Mouse (Mus musculus): ENCODE results near the gene Tial1. TPM values are rescaled to one million over a fixed set of nuclear protein-coding genes. Genes with fewer than 3 reads are reported as not detected.

Tial1 gene
- total and polyA plus RNA-seq, 2 experiments: 18.7 to 32.1 TPM

DNA sequence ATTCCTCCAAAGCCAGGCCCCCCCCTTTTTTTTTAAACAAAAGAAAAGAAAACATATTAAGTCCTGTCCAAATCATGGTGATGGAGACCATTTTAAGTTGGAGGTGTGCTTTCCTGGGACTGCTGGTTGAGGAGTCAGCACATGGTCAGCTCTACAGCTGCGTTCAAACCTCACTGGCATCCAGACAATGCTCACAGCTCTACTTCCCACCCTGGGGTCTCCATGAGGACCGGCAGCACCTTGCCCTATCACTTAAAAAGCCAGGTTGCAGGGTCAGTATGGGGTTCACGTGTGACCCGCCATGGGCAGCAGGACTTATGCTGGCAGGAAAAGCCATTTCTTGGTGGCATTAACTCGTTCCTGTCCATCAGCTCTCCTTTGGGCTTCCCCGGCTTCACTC lies 57.9 kb downstream of the Tial1 start:
- H3K4me3 ChIP-seq (ENCODE audit: insufficient read depth, low read depth, low read length): no peak overlapping the region
- H3K27ac ChIP-seq (replicated peaks; ENCODE audit: insufficient read depth, low read depth, low read length): no peak overlapping the region
- no peaks in the 10 kb centered on the region for H3K36me3 ChIP-seq (ENCODE audit: control insufficient read depth, insufficient read depth, low read length)
- 77% methylated on average over 6 of the region's 6 CpGs for WGBS
- DNase-seq (ENCODE audit: extremely low read depth, low read depth, low spot score): no peak
- TF ChIP-seq POLR2A (IDR thresholded peaks at IDR 0.05; ENCODE audit: extremely low read depth, insufficient read depth, low read length) (no peak), CTCF (IDR thresholded peaks at IDR 0.05; ENCODE audit: low read depth, low read length) (no peak)
- no peaks in the 10 kb centered on the region for H3K4me1 ChIP-seq (ENCODE audit: control insufficient read depth, insufficient read depth, low read length)
- no peak overlapping the region for H3K9ac ChIP-seq (ENCODE audit: low read depth, low read length)
- H3K79me2 ChIP-seq (ENCODE audit: control insufficient read depth, insufficient read depth, low read length): no peaks in the 10 kb centered on the region
- H3K27me3 ChIP-seq (ENCODE audit: control insufficient read depth, insufficient read depth, low read length): no peaks in the 10 kb centered on the region

DNA sequence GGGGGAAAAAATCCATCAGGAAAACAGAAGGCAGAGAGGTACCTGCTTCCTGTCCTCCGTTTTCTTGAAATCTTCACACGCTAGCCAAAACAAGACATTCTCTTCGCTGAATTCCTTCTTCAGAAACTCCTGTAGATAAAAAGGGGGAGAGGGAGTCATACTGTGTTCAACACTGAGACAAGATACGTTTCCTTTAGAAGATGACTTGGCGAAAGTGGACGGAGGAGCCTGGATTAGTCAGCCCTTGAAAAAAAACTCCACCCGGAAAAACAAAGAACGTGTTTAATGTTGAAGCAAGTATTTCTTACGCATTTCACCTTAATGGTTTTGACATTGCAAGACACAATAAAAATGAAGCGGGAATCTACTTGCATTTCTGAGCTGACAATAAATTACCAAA lies 58.4 kb downstream of the Tial1 start:
- no peaks in the 10 kb centered on the region for H3K36me3 ChIP-seq (ENCODE audit: control insufficient read depth, insufficient read depth, low read length)
- no peaks in the 10 kb centered on the region for H3K27me3 ChIP-seq (ENCODE audit: control insufficient read depth, insufficient read depth, low read length)
- no peaks in the 10 kb centered on the region for H3K79me2 ChIP-seq (ENCODE audit: control insufficient read depth, insufficient read depth, low read length)
- H3K4me1 ChIP-seq (ENCODE audit: control insufficient read depth, insufficient read depth, low read length): no peaks in the 10 kb centered on the region
- no peak for DNase-seq (ENCODE audit: extremely low read depth, low read depth, low spot score)
- 85% methylated on average over 10 of the region's 10 CpGs for WGBS
- TF ChIP-seq CTCF (IDR thresholded peaks at IDR 0.05; ENCODE audit: low read depth, low read length) (no peak), POLR2A (IDR thresholded peaks at IDR 0.05; ENCODE audit: extremely low read depth, insufficient read depth, low read length) (no peak)
- no peak overlapping the region for H3K27ac ChIP-seq (replicated peaks; ENCODE audit: insufficient read depth, low read depth, low read length)
- no peak overlapping the region for H3K4me3 ChIP-seq (ENCODE audit: insufficient read depth, low read depth, low read length)
- H3K9ac ChIP-seq (ENCODE audit: low read depth, low read length): no peak overlapping the region

DNA sequence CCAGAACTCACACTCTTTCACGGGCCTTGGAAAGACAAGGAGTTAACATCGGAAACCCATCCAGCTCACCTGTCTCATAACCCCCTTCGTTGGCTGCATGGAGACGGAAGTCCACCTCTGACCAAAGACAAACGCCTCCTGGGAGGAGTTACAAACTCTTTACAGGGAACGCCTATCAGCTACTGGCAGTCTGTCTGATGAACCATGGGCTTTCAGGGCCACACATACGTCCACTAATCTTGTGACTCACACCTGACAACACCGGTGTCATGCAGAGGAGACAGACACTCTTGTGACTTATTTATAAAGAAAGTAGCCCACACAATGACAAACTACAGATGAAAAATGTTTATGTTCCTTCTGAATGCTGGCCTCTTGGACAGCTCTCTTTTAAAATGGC lies 58.9 kb downstream of the Tial1 start:
- Histone ChIP-seq H3K27ac (replicated peaks; ENCODE audit: insufficient read depth, low read depth, low read length) (no peak overlapping the region), H3K27me3 (ENCODE audit: control insufficient read depth, insufficient read depth, low read length) (no peaks in the 10 kb centered on the region), H3K9ac (ENCODE audit: low read depth, low read length) (no peak overlapping the region), H3K36me3 (ENCODE audit: control insufficient read depth, insufficient read depth, low read length) (no peaks in the 10 kb centered on the region), H3K4me3 (ENCODE audit: insufficient read depth, low read depth, low read length) (no peak overlapping the region), H3K4me1 (ENCODE audit: control insufficient read depth, insufficient read depth, low read length) (no peaks in the 10 kb centered on the region), H3K79me2 (ENCODE audit: control insufficient read depth, insufficient read depth, low read length) (no peaks in the 10 kb centered on the region)
- no peak for DNase-seq (ENCODE audit: extremely low read depth, low read depth, low spot score)
- TF ChIP-seq CTCF (IDR thresholded peaks at IDR 0.05; ENCODE audit: low read depth, low read length) (no peak), POLR2A (IDR thresholded peaks at IDR 0.05; ENCODE audit: extremely low read depth, insufficient read depth, low read length) (no peak)
- WGBS: 91% methylated on average over 8 of the region's 8 CpGs

DNA sequence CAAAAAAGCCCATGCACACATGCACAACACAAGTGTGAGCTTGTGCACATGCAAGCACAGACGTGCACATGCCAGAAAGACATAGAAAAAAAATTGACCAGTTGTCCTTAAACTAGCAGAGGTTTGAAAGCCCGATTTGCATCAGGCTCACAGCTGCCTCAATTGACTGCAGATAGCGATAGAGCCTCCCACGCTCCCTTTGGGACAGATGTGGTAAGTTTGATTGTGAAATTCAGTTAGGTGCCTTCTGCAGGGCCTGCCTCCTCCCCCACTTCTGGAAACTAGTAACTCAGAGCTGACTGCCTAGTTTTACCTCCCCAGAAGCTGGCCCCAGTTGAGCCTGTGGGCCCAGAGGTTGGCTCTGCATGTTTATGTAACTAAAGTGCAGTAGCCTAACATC lies 62.9 kb downstream of the Tial1 start:
- no peak for DNase-seq (ENCODE audit: extremely low read depth, low read depth, low spot score)
- H3K9ac ChIP-seq (ENCODE audit: low read depth, low read length): no peak overlapping the region

DNA sequence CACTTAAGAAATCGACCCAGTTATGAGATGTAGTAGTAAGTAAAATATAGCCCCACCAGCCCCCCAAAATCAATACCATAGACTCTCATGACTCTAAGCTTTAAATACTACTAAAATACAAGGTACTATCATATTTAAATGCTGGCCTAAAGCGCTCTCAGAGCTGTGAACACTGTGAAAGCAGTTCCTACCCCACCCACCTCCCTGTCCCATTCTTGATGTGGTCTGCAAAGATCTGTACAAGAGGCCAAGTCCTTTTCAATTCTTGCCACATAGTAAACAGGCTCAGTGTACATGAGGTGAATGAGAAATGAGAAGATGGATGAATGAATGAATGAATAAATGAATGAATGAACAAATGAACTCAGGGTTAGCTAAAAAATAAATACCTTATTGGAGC lies 64.5 kb downstream of the Tial1 start:
- TF ChIP-seq POLR2A (IDR thresholded peaks at IDR 0.05; ENCODE audit: extremely low read depth, insufficient read depth, low read length) (no peak), CTCF (IDR thresholded peaks at IDR 0.05; ENCODE audit: low read depth, low read length) (no peak)
- DNase-seq (ENCODE audit: extremely low read depth, low read depth, low spot score): no peak
- H3K4me1 ChIP-seq (ENCODE audit: control insufficient read depth, insufficient read depth, low read length): no peaks in the 10 kb centered on the region; the same call in 1 of the 2 replicates
- no peak overlapping the region for H3K9ac ChIP-seq (ENCODE audit: low read depth, low read length)
- no peaks in the 10 kb centered on the region for H3K27me3 ChIP-seq (ENCODE audit: control insufficient read depth, insufficient read depth, low read length)
- H3K79me2 ChIP-seq (ENCODE audit: control insufficient read depth, insufficient read depth, low read length): no peaks in the 10 kb centered on the region
- no peak overlapping the region for H3K4me3 ChIP-seq (ENCODE audit: insufficient read depth, low read depth, low read length)
- no peak overlapping the region for H3K27ac ChIP-seq (replicated peaks; ENCODE audit: insufficient read depth, low read depth, low read length)
- no peaks in the 10 kb centered on the region for H3K36me3 ChIP-seq (ENCODE audit: control insufficient read depth, insufficient read depth, low read length)
- 63% methylated on average over 2 of the region's 2 CpGs for WGBS

More for the DNA sequence above, 62.9 kb downstream of the Tial1 start:
- WGBS: 22% methylated on average over 4 of the region's 4 CpGs
- H3K36me3 ChIP-seq (ENCODE audit: control insufficient read depth, insufficient read depth, low read length): no peaks in the 10 kb centered on the region
- no peak overlapping the region for H3K27ac ChIP-seq (replicated peaks; ENCODE audit: insufficient read depth, low read depth, low read length)
- no peaks in the 10 kb centered on the region for H3K4me1 ChIP-seq (ENCODE audit: control insufficient read depth, insufficient read depth, low read length)
- no peaks in the 10 kb centered on the region for H3K79me2 ChIP-seq (ENCODE audit: control insufficient read depth, insufficient read depth, low read length)
- TF ChIP-seq CTCF (IDR thresholded peaks at IDR 0.05; ENCODE audit: low read depth, low read length): no peak
- no peak for TF ChIP-seq POLR2A (IDR thresholded peaks at IDR 0.05; ENCODE audit: extremely low read depth, insufficient read depth, low read length)
- no peaks in the 10 kb centered on the region for H3K27me3 ChIP-seq (ENCODE audit: control insufficient read depth, insufficient read depth, low read length)
- no peak overlapping the region for H3K4me3 ChIP-seq (ENCODE audit: insufficient read depth, low read depth, low read length)

DNA sequence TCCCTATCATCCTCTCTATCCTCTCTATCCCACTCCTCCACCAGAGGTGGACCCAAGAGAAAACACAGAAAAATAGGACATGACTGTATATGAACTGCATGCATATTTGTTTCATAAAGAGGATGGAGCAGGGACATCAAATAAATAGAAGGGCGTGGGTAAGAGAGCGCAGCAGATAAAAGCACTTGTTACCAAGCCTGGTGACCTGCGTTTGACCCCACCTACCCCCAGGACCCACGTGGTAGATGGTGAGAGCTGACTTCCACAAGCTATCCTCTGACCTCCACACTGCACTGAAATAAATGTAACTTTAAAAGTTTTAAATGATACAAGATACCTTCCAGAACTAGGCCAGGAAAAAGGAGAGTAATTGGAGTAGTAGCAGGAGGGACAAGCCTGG lies 67.8 kb downstream of the Tial1 start:
- WGBS: 56% methylated on average over 4 of the region's 4 CpGs
- Histone ChIP-seq H3K9ac (ENCODE audit: low read depth, low read length) (no peak overlapping the region), H3K79me2 (ENCODE audit: control insufficient read depth, insufficient read depth, low read length) (no peaks in the 10 kb centered on the region), H3K4me3 (ENCODE audit: insufficient read depth, low read depth, low read length) (no peak overlapping the region), H3K27me3 (ENCODE audit: control insufficient read depth, insufficient read depth, low read length) (no peaks in the 10 kb centered on the region), H3K4me1 (ENCODE audit: control insufficient read depth, insufficient read depth, low read length) (no peaks in the 10 kb centered on the region; the same call in 1 of the 2 replicates), H3K36me3 (ENCODE audit: control insufficient read depth, insufficient read depth, low read length) (no peaks in the 10 kb centered on the region), H3K27ac (replicated peaks; ENCODE audit: insufficient read depth, low read depth, low read length) (no peak overlapping the region)
- no peak for DNase-seq (ENCODE audit: extremely low read depth, low read depth, low spot score)
- TF ChIP-seq CTCF (IDR thresholded peaks at IDR 0.05; ENCODE audit: low read depth, low read length): no peak
- no peak for TF ChIP-seq POLR2A (IDR thresholded peaks at IDR 0.05; ENCODE audit: extremely low read depth, insufficient read depth, low read length)

All from liver, adult 2 months (tissue).